In the genomic region with DNA sequence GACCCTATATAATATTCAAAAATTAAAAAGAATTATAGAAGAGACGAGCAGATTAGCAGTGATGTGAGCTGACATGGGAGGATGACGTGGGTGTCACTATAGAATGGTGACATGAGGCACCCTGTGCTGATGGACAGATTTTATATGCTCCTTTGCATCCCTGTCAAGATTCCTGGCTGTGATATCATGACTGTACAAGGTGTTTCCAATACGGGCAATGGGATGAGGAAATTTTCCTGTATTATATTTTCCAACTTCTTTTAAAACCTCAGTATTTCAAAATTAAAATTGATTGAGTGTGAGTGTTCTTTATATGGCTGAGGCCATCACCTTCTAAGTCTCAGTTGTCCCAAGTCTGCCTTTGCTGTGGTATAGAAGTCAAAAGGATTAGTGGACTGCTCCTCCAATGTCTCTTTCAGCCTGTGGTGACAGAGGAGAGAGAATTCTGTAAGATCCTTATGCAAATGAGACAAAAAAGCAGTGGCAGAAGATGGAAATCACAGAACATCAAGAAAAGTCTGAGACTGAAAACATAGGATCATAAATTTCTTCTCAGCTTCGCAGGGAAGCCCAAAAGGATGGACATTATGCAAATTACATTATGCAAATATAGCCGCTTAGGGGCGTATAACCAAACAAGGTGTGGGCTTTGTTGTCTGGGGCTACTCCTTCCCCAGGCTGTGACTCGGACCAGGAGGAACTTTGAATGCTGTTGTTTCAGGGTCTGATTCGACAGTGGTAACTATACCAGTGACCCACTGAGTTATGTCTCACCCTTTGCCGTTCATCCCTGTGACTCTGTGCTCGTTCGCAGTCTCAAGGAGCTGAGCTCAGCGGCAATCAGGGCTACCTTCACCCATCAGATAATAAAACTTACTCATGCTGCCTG, we compare ENCODE assay signal across 11 mouse cellular contexts.
DNase-seq lines count a peak whose midpoint lies in the region; ATAC-seq and TF ChIP-seq lines count a peak whose summit lies in the region.
"Had no signal": no experiment of that assay in that cellular context is flagged by ENCODE, and none has a peak within 500 bp of the region (broad histone marks: within the 10 kb centered on the region; RNA-seq: fewer than 3 reads in every experiment).

No protein-coding gene starts in this region.

- no peak for DNase-seq in forebrain, embryonic 11.5 days (ENCODE audit: low spot score)
- no peak for DNase-seq in lung, embryonic 14.5 days
- no peak for DNase-seq in lung, adult 18-20 months
- DNase-seq in right cerebral cortex, adult 18-20 months, result no peak
- DNase-seq in cerebellum, postnatal 4 days (ENCODE audit: low spot score in 2 of 2), result no peak
- DNase-seq: cerebellum, adult 11 months had no signal

- H3K4me1 ChIP-seq in forebrain, embryonic 12.5 days, result peaks cover 29% of the 10 kb centered on the region
- no peaks in the 10 kb centered on the region; the same call in 1 of the 2 replicates for H3K4me1 ChIP-seq in forebrain, embryonic 11.5 days (replicated peaks; ENCODE audit: control insufficient read depth, insufficient read depth, low read length)
- H3K4me1 ChIP-seq in lung, embryonic 14.5 days (ENCODE audit: insufficient read depth), result 0 out of 2 replicates have a peak, but pooled peaks cover 3% of the 10 kb centered on the region
- no peaks in the 10 kb centered on the region; the same call in 1 of the 2 replicates for H3K4me1 ChIP-seq in liver, embryonic 12.5 days
- no peaks in the 10 kb centered on the region for H3K4me1 ChIP-seq in stomach, embryonic 14.5 days (ENCODE audit: control insufficient read depth, insufficient read depth, low read length)

- no peaks in the 10 kb centered on the region for H3K9me3 ChIP-seq in forebrain, embryonic 12.5 days
- H3K9me3 ChIP-seq in forebrain, embryonic 11.5 days (ENCODE audit: control insufficient read depth, low read length), result no peaks in the 10 kb centered on the region
- H3K9me3 ChIP-seq in lung, embryonic 14.5 days (ENCODE audit: low read depth, low read length), result no peaks in the 10 kb centered on the region
- no peaks in the 10 kb centered on the region for H3K9me3 ChIP-seq in liver, embryonic 12.5 days (replicated peaks)
- no peaks in the 10 kb centered on the region for H3K9me3 ChIP-seq in stomach, embryonic 14.5 days (ENCODE audit: control insufficient read depth, low read depth, low read length)

- peak; percentile 52; the same call in 1 of the 2 replicates for ATAC-seq in forebrain, embryonic 12.5 days (ENCODE audit: low FRiP score)
- no peak for ATAC-seq in forebrain, embryonic 11.5 days (replicated peaks; ENCODE audit: low FRiP score)
- peak; percentile 63; the same call in 1 of the 2 replicates for ATAC-seq in lung, embryonic 14.5 days (ENCODE audit: insufficient read depth)
- ATAC-seq in liver, embryonic 12.5 days, result no peak
- ATAC-seq in stomach, embryonic 14.5 days (ENCODE audit: insufficient number of reproducible peaks, insufficient read depth, low FRiP score, low read depth), result no peak

- no peaks in the 10 kb centered on the region for H3K36me3 ChIP-seq in forebrain, embryonic 12.5 days (replicated peaks)
- no peaks in the 10 kb centered on the region for H3K36me3 ChIP-seq in forebrain, embryonic 11.5 days (ENCODE audit: control insufficient read depth, insufficient read depth, low read length)
- H3K36me3 ChIP-seq in lung, embryonic 14.5 days (ENCODE audit: insufficient read depth), result no peaks in the 10 kb centered on the region
- H3K36me3 ChIP-seq in liver, embryonic 12.5 days, result no peaks in the 10 kb centered on the region
- no peaks in the 10 kb centered on the region for H3K36me3 ChIP-seq in stomach, embryonic 14.5 days (ENCODE audit: control insufficient read depth, insufficient read depth, low read length)

- no peak overlapping the region for H3K9ac ChIP-seq in forebrain, embryonic 12.5 days
- no peak overlapping the region for H3K9ac ChIP-seq in forebrain, embryonic 11.5 days (ENCODE audit: low read length)
- peak overlapping the region; percentile 14; the same call in 1 of the 2 replicates for H3K9ac ChIP-seq in lung, embryonic 14.5 days
- no peak overlapping the region for H3K9ac ChIP-seq in liver, embryonic 12.5 days
- no peak overlapping the region for H3K9ac ChIP-seq in stomach, embryonic 14.5 days (replicated peaks; ENCODE audit: low read depth, low read length)

- no peak overlapping the region for H3K4me2 ChIP-seq in forebrain, embryonic 12.5 days
- H3K4me2 ChIP-seq in forebrain, embryonic 11.5 days (ENCODE audit: low read depth, low read length, severe bottlenecking), result no peak overlapping the region
- peak overlapping the region; percentile 51 for H3K4me2 ChIP-seq in lung, embryonic 14.5 days
- H3K4me2 ChIP-seq in liver, embryonic 12.5 days, result peak overlapping the region; percentile 25
- peak overlapping the region; percentile 44 for H3K4me2 ChIP-seq in stomach, embryonic 14.5 days (replicated peaks; ENCODE audit: low read depth, low read length)

- TF ChIP-seq CTCF in lung, embryonic 14.5 days (IDR thresholded peaks at IDR 0.05; ENCODE audit: low read depth), result no peak

- no peaks in the 10 kb centered on the region for H3K27me3 ChIP-seq in forebrain, embryonic 12.5 days
- H3K27me3 ChIP-seq in forebrain, embryonic 11.5 days (ENCODE audit: control insufficient read depth, insufficient read depth, low read length), result no peaks in the 10 kb centered on the region
- no peaks in the 10 kb centered on the region for H3K27me3 ChIP-seq in lung, embryonic 14.5 days (ENCODE audit: insufficient read depth, low read length)
- no peaks in the 10 kb centered on the region for H3K27me3 ChIP-seq in liver, embryonic 12.5 days (replicated peaks)
- H3K27me3 ChIP-seq in stomach, embryonic 14.5 days (ENCODE audit: control insufficient read depth, insufficient read depth, low read length), result no peaks in the 10 kb centered on the region

- WGBS in forebrain, embryonic 12.5 days, result 56% methylated on average over 12 of the region's 12 CpGs
- WGBS in forebrain, embryonic 11.5 days, result 59% methylated on average over 12 of the region's 12 CpGs
- WGBS in lung, embryonic 14.5 days, result 34% methylated on average over 12 of the region's 12 CpGs
- 52% methylated on average over 12 of the region's 12 CpGs for WGBS in liver, embryonic 12.5 days (ENCODE audit: insufficient replicate concordance)
- 42% methylated on average over 12 of the region's 12 CpGs for WGBS in stomach, embryonic 14.5 days

- H3K4me3 ChIP-seq in forebrain, embryonic 12.5 days (replicated peaks), result no peak overlapping the region
- H3K4me3 ChIP-seq in forebrain, embryonic 11.5 days (ENCODE audit: low read depth, low read length), result no peak overlapping the region
- peak overlapping the region; percentile 17; the same call in 1 of the 2 replicates for H3K4me3 ChIP-seq in lung, embryonic 14.5 days (ENCODE audit: low read depth, low read length)
- H3K4me3 ChIP-seq in liver, embryonic 12.5 days, result no peak overlapping the region; the same call in 1 of the 2 replicates
- H3K4me3 ChIP-seq in stomach, embryonic 14.5 days (ENCODE audit: low read depth, low read length), result peak overlapping the region; percentile 12; the same call in 1 of the 2 replicates
- H3K4me3 ChIP-seq: layer of hippocampus, adult 2 months had no signal

- no peak overlapping the region for H3K27ac ChIP-seq in forebrain, embryonic 12.5 days
- no peak overlapping the region for H3K27ac ChIP-seq in forebrain, embryonic 11.5 days (ENCODE audit: low read depth, low read length)
- peak overlapping the region; percentile 42; the same call in 1 of the 2 replicates for H3K27ac ChIP-seq in lung, embryonic 14.5 days (ENCODE audit: low read depth)
- H3K27ac ChIP-seq in liver, embryonic 12.5 days, result no peak overlapping the region
- peak overlapping the region; percentile 33; the same call in 1 of the 2 replicates for H3K27ac ChIP-seq in stomach, embryonic 14.5 days (ENCODE audit: low read length)
- H3K27ac ChIP-seq: layer of hippocampus, adult 2 months; macrophage had no signal

Comparison
In these comparisons a context has a peak if more than half of its experiments do, and no peak if none do; other contexts are left out.
1. ATAC-seq: peak in forebrain, embryonic 12.5 days (single experiment) and lung, embryonic 14.5 days (single experiment); none in forebrain, embryonic 11.5 days (single experiment), liver, embryonic 12.5 days (single experiment) and stomach, embryonic 14.5 days (single experiment).
2. H3K27ac ChIP-seq: peak in lung, embryonic 14.5 days (single experiment) and stomach, embryonic 14.5 days (single experiment); none in forebrain, embryonic 12.5 days (single experiment), forebrain, embryonic 11.5 days (single experiment) and liver, embryonic 12.5 days (single experiment).
3. H3K4me2 ChIP-seq: peak in lung, embryonic 14.5 days (single experiment), liver, embryonic 12.5 days (single experiment) and stomach, embryonic 14.5 days (single experiment); none in forebrain, embryonic 12.5 days (single experiment) and forebrain, embryonic 11.5 days (single experiment).
4. H3K4me3 ChIP-seq: peak in lung, embryonic 14.5 days (single experiment) and stomach, embryonic 14.5 days (single experiment); none in forebrain, embryonic 12.5 days (single experiment), forebrain, embryonic 11.5 days (single experiment) and liver, embryonic 12.5 days (single experiment).